1 mouse cellular context compared by ENCODE assay signal in the genomic region with DNA sequence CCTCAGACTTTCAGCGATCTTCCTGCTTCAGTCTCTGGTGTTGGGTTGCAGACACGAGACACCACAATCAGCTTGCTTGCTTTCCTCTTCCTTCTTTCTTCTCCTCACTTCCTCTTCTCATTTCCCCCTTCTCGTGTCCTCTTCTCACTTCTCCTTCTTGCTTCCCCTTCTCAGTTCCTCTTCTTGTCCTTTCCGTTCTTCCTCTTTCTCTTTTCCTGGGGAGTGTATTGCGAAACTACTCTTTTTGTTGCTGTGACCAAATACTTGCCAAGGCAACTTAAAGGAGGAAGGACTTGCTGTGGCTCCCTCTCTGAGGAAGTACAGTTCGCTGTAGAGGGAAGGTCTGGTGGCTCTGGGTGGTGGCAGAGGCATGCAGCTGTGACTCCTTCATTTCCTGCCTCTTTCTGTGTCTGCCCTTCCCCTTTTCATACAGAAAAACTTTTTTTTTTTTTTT.
TF ChIP-seq lines count a peak whose summit lies in the region.

No protein-coding gene starts in this region.

TF ChIP-seq in CH12.LX, 34 proteins besides CTCF, POLR2A, EP300 and RAD21 (continued from another document):
- TF ChIP-seq SIN3A (IDR thresholded peaks at IDR 0.05; ENCODE audit: low read length) = no peak
- TF ChIP-seq MAZ (IDR thresholded peaks at IDR 0.05; ENCODE audit: low read depth, low read length) = no peak
- TF ChIP-seq USF2 (conservative IDR thresholded peaks at IDR 0.05; ENCODE audit: low read depth, low read length) = no peak
- TF ChIP-seq KAT2A (IDR thresholded peaks at IDR 0.05; ENCODE audit: insufficient replicate concordance, low read length) = no peak
- no peak for TF ChIP-seq JUND (conservative IDR thresholded peaks at IDR 0.05; ENCODE audit: low read depth, low read length)
- TF ChIP-seq MYC (IDR thresholded peaks at IDR 0.05; ENCODE audit: low read depth, low read length) = no peak
- TF ChIP-seq NELFE (IDR thresholded peaks at IDR 0.05; ENCODE audit: low read depth, low read length) = no peak
- no peak for TF ChIP-seq ZC3H11A (IDR thresholded peaks at IDR 0.05; ENCODE audit: low read depth, low read length)
- no peak for TF ChIP-seq UBTF (IDR thresholded peaks at IDR 0.05; ENCODE audit: low read depth, low read length)
- TF ChIP-seq PAX5 (IDR thresholded peaks at IDR 0.05; ENCODE audit: low read length) = no peak
- TF ChIP-seq USF1 (IDR thresholded peaks at IDR 0.05; ENCODE audit: low read depth, low read length) = no peak
- TF ChIP-seq MXI1 (IDR thresholded peaks at IDR 0.05; ENCODE audit: low read depth, low read length) = no peak
